Mouse (Mus musculus) spleen, adult 2 months (tissue): ENCODE results near the gene Il27ra.

Experiments used
- CTCF ChIP-seq: fragments of 200-500 bp; IDR thresholded peaks from 2 replicates; pipeline ENCODE4 v1.5.1; 2011; ENCODE audit warnings: mild to moderate bottlenecking, inconsistent platforms; ENCODE audit not compliant: insufficient read depth, insufficient read length, insufficient replicate concordance; ENCODE audit errors: extremely low read depth
- POLR2A ChIP-seq: fragments of 200-500 bp; IDR thresholded peaks from 2 replicates; pipeline ENCODE4 v1.6.1; 2011; ENCODE audit warnings: low read depth, low read length, inconsistent platforms

DNA sequence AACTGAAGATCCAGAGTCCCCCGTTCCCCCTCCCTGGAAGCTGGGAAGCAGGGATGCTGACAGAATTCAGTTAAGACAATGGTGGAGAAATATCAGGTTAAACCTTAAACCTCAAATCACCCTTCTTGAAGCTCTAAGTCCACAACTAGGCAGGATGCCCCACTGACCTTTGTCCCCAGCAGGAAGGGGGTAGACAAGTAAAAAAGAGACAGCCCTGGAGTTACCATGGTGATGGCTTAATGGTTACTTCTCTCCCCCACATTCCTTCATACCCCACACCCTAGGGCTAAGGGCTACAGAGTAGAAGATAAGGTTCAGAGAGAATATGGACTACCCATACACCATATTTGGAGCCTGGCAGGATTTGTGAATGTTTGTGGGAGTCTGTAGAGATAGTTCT is 18.8 kb downstream of the Il27ra start:
- TF ChIP-seq CTCF (no peak), POLR2A (no peak)
